Mouse (Mus musculus) testis, adult 10 weeks (tissue): ENCODE results near the gene Asxl1. TPM values are rescaled to one million over a fixed set of nuclear protein-coding genes. Genes with fewer than 3 reads are reported as not detected.

ENCODE experiments used
- polyA plus RNA-seq: library from polyadenylated mRNA; stranded (reverse); fragments of 350-450 nt; fragmentation: Illumina TruSeq; extraction: RNeasy Lipid Tissue Mini Kit (QIAGEN cat#74804); gene quantifications from one replicate; pipeline ENCODE4 v1.2.3, GENCODE M21; 2014; ENCODE audit warnings: low read depth, low replicate concordance

Gene Asxl1
- 39.8 TPM for polyA plus RNA-seq

GRCm38 (mm10) chr2:153345454-153346220 lies at the start of gene Asxl1:
TSS of gene Asxl1 (plus strand) at chr2:153345829.

Other genes with a start within 250 kb of the Asxl1 start
- not detected for gene Hck, start 237.4 kb upstream of the Asxl1 start, polyA plus RNA-seq
- gene Tm9sf4, start 184.5 kb upstream of the Asxl1 start, polyA plus RNA-seq = 22.3 TPM
- 0.27 TPM for gene Tspyl3, start 120.4 kb upstream of the Asxl1 start, polyA plus RNA-seq
- 9.0 TPM for gene Plagl2, start 104.4 kb upstream of the Asxl1 start, polyA plus RNA-seq
- gene Pofut1, start 104.3 kb upstream of the Asxl1 start, polyA plus RNA-seq = 4.8 TPM
- 79.1 TPM for gene Kif3b, start 54.4 kb upstream of the Asxl1 start, polyA plus RNA-seq
- gene 4930404H24Rik, start 147.0 kb downstream of the Asxl1 start, polyA plus RNA-seq = 4.5 TPM
- 73.8 TPM for gene Nol4l, start 184.1 kb downstream of the Asxl1 start, polyA plus RNA-seq